Mouse (Mus musculus) small intestine, adult 2 months (tissue): ENCODE measurements around the gene Traf2. TPM values are rescaled to one million over a fixed set of nuclear protein-coding genes. Genes with fewer than 3 reads are reported as not detected.

Experiments used
- H3K27ac ChIP-seq: fragments of 200-500 bp; 2 replicates; pipeline ENCODE4 v1.5.1; 2012; ENCODE audit warnings: low read depth, low read length, control low read depth, inconsistent platforms; ENCODE audit not compliant: insufficient read depth
- H3K27me3 ChIP-seq: fragments of 200-500 bp; 2 replicates; pipeline ENCODE4 v1.6.1; 2012; ENCODE audit warnings: mild to moderate bottlenecking, moderate library complexity, low read length, inconsistent platforms; ENCODE audit not compliant: control insufficient read depth, insufficient read depth
- H3K36me3 ChIP-seq: fragments of 200-500 bp; 2 replicates; pipeline ENCODE4 v1.6.1; 2012; ENCODE audit warnings: mild to moderate bottlenecking, low read length, control low read depth, inconsistent platforms; ENCODE audit not compliant: control insufficient read depth, insufficient read depth
- H3K4me1 ChIP-seq: fragments of 200-500 bp; 2 replicates; pipeline ENCODE4 v1.6.1; 2012; ENCODE audit warnings: low read length, inconsistent platforms, mixed read lengths; ENCODE audit not compliant: control insufficient read depth, insufficient read depth, insufficient read length
- H3K4me3 ChIP-seq: fragments of 200-500 bp; 2 replicates; pipeline ENCODE4 v1.5.1; 2012; ENCODE audit warnings: low read depth, mild to moderate bottlenecking, control low read depth, inconsistent platforms, low read length, moderate library complexity
- CTCF ChIP-seq: fragments of 200-500 bp; IDR thresholded peaks from 2 replicates; pipeline ENCODE4 v1.5.1; 2012; ENCODE audit warnings: low read depth, mild to moderate bottlenecking, control low read depth, inconsistent platforms, low read length, moderate library complexity, mixed read lengths; ENCODE audit not compliant: insufficient replicate concordance, insufficient read length; ENCODE audit errors: extremely low read depth
- POLR2A ChIP-seq: fragments of 200-500 bp; IDR thresholded peaks from 2 replicates; pipeline ENCODE4 v1.6.1; 2012; ENCODE audit warnings: low read depth, mild to moderate bottlenecking, control low read depth, inconsistent platforms, low read length, moderate library complexity
- WGBS: fragments of 180-500 bp; shearing (Covaris S2); methylation state at CpG from one replicate; pipeline ENCODE4 v1.1.7; 2018; 5-methylcytosine and 5-hydroxymethylcytosine counted together
- polyA plus RNA-seq: library from polyadenylated mRNA; depleted of rRNA; stranded (reverse); fragments of >200 nt; gene quantifications from 2 replicates; pipeline ENCODE4 v1.2.3, GENCODE M21; 2012

Traf2 gene
- polyA plus RNA-seq, 1 experiment: 13.7 TPM

GRCm38 (mm10) chr2:25578796-25579736 lies 32.3 kb upstream of the Traf2 start:
- WGBS: 13% methylated on average over 77 of the region's 77 CpGs
- H3K27ac ChIP-seq: no peak overlapping the region
- H3K4me3 ChIP-seq: peak overlapping the region; percentile 25
- H3K27me3 ChIP-seq: peaks cover 36% of the 10 kb centered on the region
- H3K4me1 ChIP-seq: peaks cover 32% of the 10 kb centered on the region
- peaks cover 3% of the 10 kb centered on the region for H3K36me3 ChIP-seq
- TF ChIP-seq POLR2A (no peak), CTCF (no peak)

GRCm38 (mm10) chr2:25577951-25578795 lies 31.4 kb upstream of the Traf2 start:
- peaks cover 33% of the 10 kb centered on the region for H3K4me1 ChIP-seq

GRCm38 (mm10) chr2:25576965-25577891 lies 30.5 kb upstream of the Traf2 start:
- Histone ChIP-seq H3K36me3 (no peaks in the 10 kb centered on the region), H3K4me3 (0 out of 2 replicates have a peak overlapping the region, but pooled peaks have one; percentile 8), H3K4me1 (peaks cover 33% of the 10 kb centered on the region), H3K27ac (no peak overlapping the region), H3K27me3 (peaks cover 36% of the 10 kb centered on the region)
- no peak for TF ChIP-seq CTCF
- no peak for TF ChIP-seq POLR2A
- WGBS: 42% methylated on average over 92 of the region's 92 CpGs

More at GRCm38 (mm10) chr2:25577951-25578795, 31.4 kb upstream of the Traf2 start:
- Histone ChIP-seq H3K36me3 (peaks cover 1% of the 10 kb centered on the region; the same call in 1 of the 2 replicates), H3K27ac (no peak overlapping the region), H3K4me3 (peak overlapping the region; percentile 5; the same call in 1 of the 2 replicates), H3K27me3 (peaks cover 36% of the 10 kb centered on the region)
- no peak for TF ChIP-seq CTCF
- TF ChIP-seq POLR2A: no peak
- WGBS: 22% methylated on average over 75 of the region's 75 CpGs

GRCm38 (mm10) chr2:25576028-25576850 lies 29.5 kb upstream of the Traf2 start:
- Histone ChIP-seq H3K27ac (no peak overlapping the region), H3K4me1 (peaks cover 31% of the 10 kb centered on the region), H3K4me3 (no peak overlapping the region), H3K36me3 (no peaks in the 10 kb centered on the region), H3K27me3 (peaks cover 36% of the 10 kb centered on the region)
- 88% methylated on average over 16 of the region's 16 CpGs for WGBS
- TF ChIP-seq CTCF (no peak), POLR2A (no peak)

GRCm38 (mm10) chr2:25575432-25576027 lies 28.8 kb upstream of the Traf2 start:
- peaks cover 27% of the 10 kb centered on the region for H3K4me1 ChIP-seq
- WGBS: 6% methylated on average over 21 of the region's 21 CpGs
- TF ChIP-seq POLR2A (no peak), CTCF (no peak)
- H3K27me3 ChIP-seq: peaks cover 36% of the 10 kb centered on the region
- H3K27ac ChIP-seq: no peak overlapping the region
- H3K4me3 ChIP-seq: peak overlapping the region; percentile 72
- no peaks in the 10 kb centered on the region for H3K36me3 ChIP-seq
